Mouse (Mus musculus) liver, embryonic 11.5 days (tissue): ENCODE results near the gene Tenm2. TPM values are rescaled to one million over a fixed set of nuclear protein-coding genes. Genes with fewer than 3 reads are reported as not detected.
A peak's percentile ranks its signal among the peaks of the same experiment; 100 is the strongest.

Experiments used
- ATAC-seq: fragments of 200-750 bp; cut with Nextera tagmentation; replicated peaks from 2 replicates; pipeline ENCODE4 v1.8.0; 2017; ENCODE audit warnings: moderate number of reproducible peaks, mild to moderate bottlenecking, moderate TSS enrichment, moderate library complexity; ENCODE audit not compliant: low FRiP score
- DNase-seq: peaks from one replicate; pipeline ENCODE4 v3.0.0-alpha.2; 2017; ENCODE audit warnings: low spot score
- H3K27ac ChIP-seq: fragments of 300-500 bp; sonication (generic); 2 replicates; pipeline ENCODE4 v1.5.1; 2014; ENCODE audit warnings: mild to moderate bottlenecking, low read depth, low read length, control low read depth
- H3K27me3 ChIP-seq: fragments of 300-500 bp; sonication (generic); replicated peaks from 2 replicates; pipeline ENCODE4 v1.6.1; 2014; ENCODE audit warnings: low read length, mixed read lengths; ENCODE audit not compliant: control insufficient read depth, insufficient read depth
- H3K36me3 ChIP-seq: fragments of 300-500 bp; sonication (generic); 2 replicates; pipeline ENCODE4 v1.6.1; 2014; ENCODE audit warnings: mild to moderate bottlenecking, low read length, moderate library complexity, mixed read lengths; ENCODE audit not compliant: control insufficient read depth, insufficient read depth
- H3K4me1 ChIP-seq: fragments of 300-500 bp; sonication (generic); replicated peaks from 2 replicates; pipeline ENCODE4 v1.6.1; 2014; ENCODE audit warnings: low read length, mixed read lengths; ENCODE audit not compliant: control insufficient read depth, insufficient read depth
- H3K4me2 ChIP-seq: fragments of 300-500 bp; sonication (generic); 2 replicates; pipeline ENCODE4 v1.6.1; 2014; ENCODE audit warnings: mild to moderate bottlenecking, control low read depth, moderate library complexity
- H3K4me3 ChIP-seq: fragments of 300-500 bp; sonication (generic); 2 replicates; pipeline ENCODE4 v1.5.1; 2014; ENCODE audit warnings: low read depth, low read length, control low read depth
- H3K9ac ChIP-seq: fragments of 300-500 bp; sonication (generic); 2 replicates; pipeline ENCODE4 v1.6.1; 2014; ENCODE audit warnings: low read depth, low read length, control low read depth
- H3K9me3 ChIP-seq: fragments of 300-500 bp; sonication (generic); 2 replicates; pipeline ENCODE4 v1.6.1; 2016; ENCODE audit warnings: low read length, inconsistent platforms, mixed read lengths; ENCODE audit not compliant: control insufficient read depth
- WGBS: fragments of 180-500 bp; shearing (Covaris S2); extraction: QIAGEN DNeasy Blood & Tissue Kit; methylation state at CpG from one replicate; pipeline ENCODE4 v1.1.7; 2014; 5-methylcytosine and 5-hydroxymethylcytosine counted together
- polyA plus RNA-seq: library from polyadenylated mRNA; unstranded; fragments of >200 nt; fragmentation: Nextera tagmentation; extraction: Ambion mirVana; gene quantifications from 2 replicates; pipeline ENCODE4 v1.2.1, GENCODE M21; 2014

The Tenm2 gene
- polyA plus RNA-seq, 1 experiment from 2014 or later: 0.78 TPM

DNA sequence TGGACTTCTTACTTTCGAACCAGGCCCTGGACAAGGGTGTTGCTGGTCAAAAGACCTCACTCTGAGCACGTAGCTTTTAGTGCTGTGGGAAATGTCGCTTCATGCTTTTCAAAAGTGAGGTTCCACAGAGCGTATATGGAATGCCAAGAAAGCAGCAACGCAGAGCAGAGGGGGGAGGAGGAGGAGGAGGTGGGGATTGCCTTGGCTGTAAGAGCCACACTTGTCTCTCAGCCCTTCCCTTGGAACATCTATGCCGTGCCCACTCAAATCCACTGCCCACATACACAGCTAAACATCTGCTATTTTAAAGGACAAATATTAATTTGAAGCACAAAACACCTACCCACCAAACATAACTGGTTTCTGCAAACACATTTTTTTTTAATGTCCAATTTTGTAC is 544.9 kb downstream of the Tenm2 start:
- Histone ChIP-seq H3K4me3 (no peak overlapping the region), H3K9ac (no peak overlapping the region), H3K9me3 (no peaks in the 10 kb centered on the region), H3K27ac (no peak overlapping the region), H3K4me2 (no peak overlapping the region), H3K36me3 (no peaks in the 10 kb centered on the region), H3K27me3 (no peaks in the 10 kb centered on the region), H3K4me1 (no peaks in the 10 kb centered on the region)
- no peak for DNase-seq
- ATAC-seq: no peak
- 67% methylated on average over 6 of the region's 6 CpGs for WGBS

DNA sequence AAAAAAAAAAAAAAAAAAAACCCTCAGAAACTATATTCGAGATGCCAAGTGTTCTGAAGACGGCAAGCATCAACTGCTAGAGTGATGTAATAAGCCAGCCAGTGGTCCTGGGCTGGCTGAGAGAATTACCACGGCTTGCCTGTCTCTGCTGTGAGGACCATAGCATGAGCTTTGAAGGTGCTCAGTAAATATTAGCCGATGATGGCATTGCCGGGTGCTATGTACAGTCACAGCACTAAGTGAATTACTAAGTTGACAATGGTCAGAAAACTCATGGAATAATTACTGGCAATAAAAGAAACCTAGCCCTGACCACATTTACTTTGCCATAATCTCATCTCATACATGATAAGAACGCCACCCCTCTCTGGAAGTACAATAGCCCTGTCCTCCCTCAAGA is 549.5 kb downstream of the Tenm2 start:
- ATAC-seq: no peak

DNA sequence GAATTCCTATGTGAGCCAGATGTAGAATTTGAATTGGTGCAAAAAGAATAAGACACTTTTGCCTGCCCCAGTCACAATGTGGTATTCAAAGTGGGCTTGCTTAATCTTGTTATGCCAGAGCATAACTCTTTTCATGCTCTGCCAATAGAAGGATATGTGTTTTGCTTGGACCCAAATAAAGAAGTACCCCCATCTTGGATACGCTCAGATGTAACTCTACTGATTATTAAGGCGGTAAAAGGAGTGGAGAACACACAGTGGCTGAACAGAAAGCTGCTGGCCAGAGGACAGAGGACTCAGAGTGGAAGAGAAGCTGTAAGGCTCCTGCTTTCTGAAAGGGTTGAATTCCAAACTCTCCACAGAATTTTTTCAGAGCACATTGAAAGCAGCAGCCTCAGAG is 556.4 kb downstream of the Tenm2 start:
- 86% methylated on average over 2 of the region's 2 CpGs for WGBS
- DNase-seq (no peak), ATAC-seq (no peak)
- no peaks in the 10 kb centered on the region for H3K36me3 ChIP-seq
- H3K4me1 ChIP-seq: no peaks in the 10 kb centered on the region
- no peak overlapping the region for H3K4me3 ChIP-seq
- H3K27me3 ChIP-seq: peaks cover 4% of the 10 kb centered on the region; the same call in 1 of the 2 replicates
- H3K9ac ChIP-seq: no peak overlapping the region
- H3K27ac ChIP-seq: no peak overlapping the region
- H3K9me3 ChIP-seq: no peaks in the 10 kb centered on the region
- no peak overlapping the region for H3K4me2 ChIP-seq

More for the DNA sequence above, 549.5 kb downstream of the Tenm2 start:
- Histone ChIP-seq H3K4me2 (no peak overlapping the region), H3K27me3 (no peaks in the 10 kb centered on the region), H3K36me3 (no peaks in the 10 kb centered on the region), H3K4me1 (no peaks in the 10 kb centered on the region), H3K9ac (no peak overlapping the region), H3K9me3 (no peaks in the 10 kb centered on the region), H3K4me3 (no peak overlapping the region), H3K27ac (no peak overlapping the region)
- no peak for DNase-seq
- WGBS: 71% methylated on average over 6 of the region's 6 CpGs

DNA sequence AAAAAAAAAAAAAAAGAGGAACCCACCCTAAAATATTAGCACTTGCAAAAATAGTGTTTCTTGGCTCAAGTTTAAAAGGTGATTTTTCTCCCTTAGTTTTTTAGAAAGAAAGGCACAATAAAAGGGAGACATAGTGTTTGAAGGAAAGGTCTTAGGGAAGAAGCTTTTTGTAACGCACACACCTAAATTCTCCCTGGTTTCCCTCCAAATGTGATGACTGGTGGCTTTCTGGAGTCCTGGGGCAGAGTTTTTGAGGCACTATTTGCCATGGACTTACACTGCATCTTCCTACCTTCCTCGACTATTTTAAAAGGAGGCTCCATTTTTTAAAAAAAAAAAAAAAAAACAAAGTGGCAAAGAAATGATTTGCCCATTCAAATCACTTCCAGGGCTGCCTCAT is 557.2 kb downstream of the Tenm2 start:
- WGBS: 42% methylated on average over 2 of the region's 2 CpGs
- H3K4me2 ChIP-seq: no peak overlapping the region
- H3K36me3 ChIP-seq: no peaks in the 10 kb centered on the region
- H3K27ac ChIP-seq: no peak overlapping the region
- no peak for ATAC-seq
- no peak overlapping the region for H3K9ac ChIP-seq
- peaks cover 4% of the 10 kb centered on the region; the same call in 1 of the 2 replicates for H3K27me3 ChIP-seq
- no peaks in the 10 kb centered on the region for H3K4me1 ChIP-seq
- no peaks in the 10 kb centered on the region for H3K9me3 ChIP-seq
- no peak overlapping the region for H3K4me3 ChIP-seq
- no peak for DNase-seq

GRCm38 (mm10) chr11:36678057-36678396 is 557.7 kb downstream of the Tenm2 start:
- Histone ChIP-seq H3K4me3 (peak overlapping the region; percentile 41), H3K36me3 (no peaks in the 10 kb centered on the region), H3K4me1 (no peaks in the 10 kb centered on the region), H3K9me3 (no peaks in the 10 kb centered on the region), H3K9ac (no peak overlapping the region), H3K27me3 (peaks cover 4% of the 10 kb centered on the region; the same call in 1 of the 2 replicates), H3K27ac (no peak overlapping the region), H3K4me2 (peak overlapping the region; percentile 61)
- no peak for ATAC-seq
- no peak for DNase-seq
- WGBS: 10% methylated on average over 10 of the region's 10 CpGs

DNA sequence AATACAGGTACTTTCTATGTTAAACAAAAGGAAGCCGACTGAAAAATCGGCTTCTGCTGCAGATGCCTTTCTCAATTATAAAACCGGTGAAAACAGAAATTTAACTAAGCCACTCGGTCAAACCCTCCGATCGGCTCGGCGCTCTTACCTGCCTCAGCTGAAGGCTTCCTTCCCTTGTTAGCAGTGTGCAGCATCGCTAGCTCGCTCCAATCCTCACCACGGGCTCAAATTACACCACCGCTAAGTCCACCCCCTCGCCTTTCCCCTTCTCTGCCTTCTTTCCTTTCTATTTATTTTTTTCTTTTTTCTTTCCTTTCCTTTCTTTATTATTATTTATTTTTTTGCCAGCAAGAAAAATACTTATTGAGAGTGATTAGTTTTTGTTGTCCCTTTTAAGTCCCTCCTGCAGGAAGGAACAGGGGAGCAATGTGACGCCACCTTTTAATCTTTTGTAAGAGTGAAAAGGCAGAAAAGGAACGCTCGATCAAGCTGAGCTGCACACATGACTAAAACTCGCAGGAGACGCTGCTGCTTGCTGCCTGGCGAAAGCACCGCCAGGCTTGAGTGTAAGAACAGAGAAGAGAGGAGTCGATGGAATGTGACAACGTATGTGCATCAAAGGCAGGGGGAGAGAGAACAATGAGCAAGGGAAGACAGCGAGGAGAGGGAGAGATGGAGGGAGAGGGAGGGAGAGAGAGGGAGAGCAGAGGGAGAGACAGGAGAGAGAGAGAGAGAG is 558.3 kb downstream of the Tenm2 start:
- Histone ChIP-seq H3K9ac (no peak overlapping the region), H3K4me3 (peak overlapping the region; percentile 41)
- WGBS: 2% methylated on average over 23 of the region's 23 CpGs

GRCm38 (mm10) chr11:36676446-36677284 is 559.1 kb downstream of the Tenm2 start:
- H3K4me2 ChIP-seq: no peak overlapping the region
- DNase-seq (no peak), ATAC-seq (no peak)
- no peak overlapping the region for H3K9ac ChIP-seq
- H3K27me3 ChIP-seq: peaks cover 4% of the 10 kb centered on the region; the same call in 1 of the 2 replicates
- WGBS: 56% methylated on average over 16 of the region's 16 CpGs
- H3K9me3 ChIP-seq: no peaks in the 10 kb centered on the region
- no peaks in the 10 kb centered on the region for H3K36me3 ChIP-seq
- H3K4me3 ChIP-seq: no peak overlapping the region
- H3K27ac ChIP-seq: no peak overlapping the region
- H3K4me1 ChIP-seq: no peaks in the 10 kb centered on the region

More for the DNA sequence above, 558.3 kb downstream of the Tenm2 start:
- Histone ChIP-seq H3K4me1 (no peaks in the 10 kb centered on the region), H3K4me2 (peak overlapping the region; percentile 61), H3K27me3 (peaks cover 4% of the 10 kb centered on the region; the same call in 1 of the 2 replicates), H3K27ac (no peak overlapping the region), H3K9me3 (no peaks in the 10 kb centered on the region), H3K36me3 (no peaks in the 10 kb centered on the region)
- ATAC-seq: no peak
- peak; percentile 34 for DNase-seq

GRCm38 (mm10) chr11:36674902-36675422 is 560.8 kb downstream of the Tenm2 start:
- no peaks in the 10 kb centered on the region for H3K36me3 ChIP-seq
- no peak for DNase-seq
- no peak overlapping the region for H3K4me3 ChIP-seq
- 83% methylated on average over 4 of the region's 4 CpGs for WGBS
- no peak overlapping the region for H3K27ac ChIP-seq
- H3K4me2 ChIP-seq: no peak overlapping the region
- H3K9me3 ChIP-seq: no peaks in the 10 kb centered on the region
- peaks cover 4% of the 10 kb centered on the region; the same call in 1 of the 2 replicates for H3K27me3 ChIP-seq
- no peak for ATAC-seq
- no peaks in the 10 kb centered on the region for H3K4me1 ChIP-seq
- no peak overlapping the region for H3K9ac ChIP-seq
